Mouse (Mus musculus): ENCODE measurements around the gene Ankfy1. TPM values are rescaled to one million over a fixed set of nuclear protein-coding genes. Genes with fewer than 3 reads are reported as not detected.

The Ankfy1 gene
- total and polyA plus RNA-seq, 2 experiments from 2014 or later, result 7.6 to 31.0 TPM

DNA sequence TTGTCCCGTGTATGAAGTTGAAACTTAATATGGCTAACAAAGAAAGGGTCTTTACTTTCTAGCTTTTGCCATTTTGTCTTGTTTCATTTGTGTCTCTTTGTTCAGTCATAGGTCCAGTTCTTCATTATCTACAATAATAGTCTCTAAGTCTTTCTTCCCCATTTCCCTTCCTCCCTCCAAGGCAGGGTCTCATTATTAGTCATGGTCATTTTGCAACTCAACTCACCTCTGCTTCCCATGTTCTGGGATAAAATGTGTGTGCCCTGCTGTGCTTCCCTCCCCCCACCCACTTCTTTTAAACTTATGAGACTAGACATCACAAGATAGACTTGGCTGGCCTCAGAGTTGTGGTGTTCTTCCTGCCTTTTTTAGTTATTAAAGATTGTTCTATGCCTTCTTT lies 29.4 kb upstream of the Ankfy1 start:
- no peaks in the 10 kb centered on the region for H3K9me3 ChIP-seq (replicated peaks; ENCODE audit: control insufficient read depth, low read length)
- no peak overlapping the region for H3K4me2 ChIP-seq (ENCODE audit: low read depth, low read length)
- H3K27me3 ChIP-seq (ENCODE audit: control insufficient read depth, insufficient read depth, low read length), result no peaks in the 10 kb centered on the region
- H3K27ac ChIP-seq (ENCODE audit: low read depth), result no peak overlapping the region
- no peak for ATAC-seq (ENCODE audit: insufficient read depth, low read depth)
- H3K4me1 ChIP-seq (ENCODE audit: control insufficient read depth, insufficient read depth), result no peaks in the 10 kb centered on the region
- H3K4me3 ChIP-seq (ENCODE audit: low read depth, low read length), result no peak overlapping the region
- no peaks in the 10 kb centered on the region for H3K36me3 ChIP-seq (replicated peaks; ENCODE audit: control insufficient read depth, insufficient read depth, low read length)
- no peak for DNase-seq (ENCODE audit: low spot score)
- no peak overlapping the region for H3K9ac ChIP-seq (replicated peaks; ENCODE audit: low read depth, low read length)
- no peak for TF ChIP-seq EP300 (IDR thresholded peaks at IDR 0.05; ENCODE audit: low read depth)
- no peak for TF ChIP-seq CTCF (IDR thresholded peaks at IDR 0.05; ENCODE audit: low read depth)
- WGBS, result 92% methylated on average over 1 of the region's 1 CpGs

DNA sequence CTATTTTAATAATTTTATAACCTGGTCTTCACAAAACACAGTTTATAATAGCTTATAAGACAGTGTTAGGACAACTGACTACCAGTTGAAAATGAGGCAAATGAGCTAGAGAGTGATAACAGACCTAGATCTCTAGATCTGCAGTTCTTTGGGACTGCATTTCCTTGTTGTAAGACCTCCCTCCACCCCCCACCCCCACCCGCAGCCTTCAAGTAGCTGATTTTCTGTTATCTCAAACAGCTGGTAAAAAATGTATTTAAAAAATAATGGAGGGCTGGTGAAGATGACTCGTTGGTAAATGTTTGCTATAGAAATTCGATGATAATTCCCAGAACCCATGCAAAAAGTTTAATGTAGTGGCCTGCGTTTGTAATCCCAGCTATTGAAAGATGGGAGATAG lies 25.2 kb upstream of the Ankfy1 start:
- DNase-seq (ENCODE audit: low spot score) (no peak), ATAC-seq (ENCODE audit: insufficient read depth, low read depth) (no peak)
- Histone ChIP-seq H3K9me3 (replicated peaks; ENCODE audit: control insufficient read depth, low read length) (no peaks in the 10 kb centered on the region), H3K27ac (ENCODE audit: low read depth) (no peak overlapping the region), H3K4me2 (ENCODE audit: low read depth, low read length) (no peak overlapping the region), H3K9ac (replicated peaks; ENCODE audit: low read depth, low read length) (no peak overlapping the region), H3K27me3 (ENCODE audit: control insufficient read depth, insufficient read depth, low read length) (no peaks in the 10 kb centered on the region), H3K4me1 (ENCODE audit: control insufficient read depth, insufficient read depth) (no peaks in the 10 kb centered on the region), H3K4me3 (ENCODE audit: low read depth, low read length) (no peak overlapping the region), H3K36me3 (replicated peaks; ENCODE audit: control insufficient read depth, insufficient read depth, low read length) (no peaks in the 10 kb centered on the region)
- 84% methylated on average over 4 of the region's 4 CpGs for WGBS
- TF ChIP-seq CTCF (IDR thresholded peaks at IDR 0.05; ENCODE audit: low read depth), result no peak

DNA sequence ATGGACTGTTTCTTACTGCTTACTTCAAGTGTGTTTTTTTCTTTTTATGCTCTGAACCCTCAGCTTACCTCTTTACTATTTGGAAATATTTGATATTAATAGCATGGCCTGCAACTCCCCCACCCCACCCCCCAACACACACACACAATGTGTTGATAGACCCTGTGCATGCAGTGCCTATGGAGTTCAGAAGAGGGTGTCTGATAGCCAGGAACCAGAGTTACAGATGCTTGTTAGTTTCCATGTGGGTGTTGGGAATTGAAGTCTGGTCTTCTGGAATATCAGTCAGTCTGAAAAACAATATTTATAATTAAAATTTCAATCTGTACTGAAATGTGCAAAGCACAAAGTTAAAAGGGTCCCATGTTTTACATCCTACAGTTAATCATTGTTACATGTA lies 19.2 kb upstream of the Ankfy1 start:
- Histone ChIP-seq H3K36me3 (replicated peaks; ENCODE audit: control insufficient read depth, insufficient read depth, low read length) (no peaks in the 10 kb centered on the region), H3K4me1 (ENCODE audit: control insufficient read depth, insufficient read depth) (no peaks in the 10 kb centered on the region), H3K9me3 (replicated peaks; ENCODE audit: control insufficient read depth, low read length) (no peaks in the 10 kb centered on the region), H3K27me3 (ENCODE audit: control insufficient read depth, insufficient read depth, low read length) (no peaks in the 10 kb centered on the region), H3K4me3 (ENCODE audit: low read depth, low read length) (no peak overlapping the region), H3K9ac (replicated peaks; ENCODE audit: low read depth, low read length) (no peak overlapping the region), H3K27ac (ENCODE audit: low read depth) (no peak overlapping the region), H3K4me2 (ENCODE audit: low read depth, low read length) (no peak overlapping the region)
- no peak for DNase-seq (ENCODE audit: low spot score)
- TF ChIP-seq CTCF (IDR thresholded peaks at IDR 0.05; ENCODE audit: low read depth), result no peak
- TF ChIP-seq EP300 (IDR thresholded peaks at IDR 0.05; ENCODE audit: low read depth), result no peak
- ATAC-seq (ENCODE audit: insufficient read depth, low read depth), result no peak

DNA sequence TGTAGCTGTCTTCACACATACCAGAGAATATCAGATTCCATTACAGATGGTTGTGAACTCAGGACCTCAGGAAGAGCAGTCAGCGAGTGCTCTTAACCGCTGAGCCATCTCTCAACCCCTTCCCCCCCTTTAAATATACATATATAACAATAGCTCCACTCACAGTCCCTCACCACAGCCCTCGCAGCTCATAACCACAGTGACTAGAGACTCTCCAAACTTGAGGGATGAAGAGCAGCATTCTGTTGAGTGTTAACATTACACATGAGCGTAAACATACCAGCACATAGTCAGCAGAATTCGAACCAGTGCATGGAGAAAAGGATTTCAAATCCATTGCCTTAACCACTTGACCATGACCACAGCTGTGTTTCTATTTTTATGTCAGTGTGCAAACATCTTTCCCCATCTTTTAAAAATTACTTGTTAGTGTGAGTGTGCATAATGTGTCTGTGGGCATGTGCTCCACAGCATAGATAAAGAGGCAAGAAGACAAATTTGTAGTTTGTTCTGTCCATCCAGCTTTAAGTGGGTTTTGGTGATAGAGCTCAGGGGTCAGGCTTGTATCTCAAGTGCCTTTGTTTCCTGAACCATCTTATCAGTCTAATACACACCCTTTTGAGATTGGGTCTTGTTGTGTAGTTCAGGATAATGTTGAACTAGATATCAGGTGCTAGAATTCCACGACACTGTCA lies 18.4 kb upstream of the Ankfy1 start:
- no peak overlapping the region for H3K4me2 ChIP-seq (ENCODE audit: low read depth, low read length)
- no peak for TF ChIP-seq CTCF (IDR thresholded peaks at IDR 0.05; ENCODE audit: low read depth)
- no peaks in the 10 kb centered on the region for H3K36me3 ChIP-seq (replicated peaks; ENCODE audit: control insufficient read depth, insufficient read depth, low read length)
- H3K27me3 ChIP-seq (ENCODE audit: control insufficient read depth, insufficient read depth, low read length), result no peaks in the 10 kb centered on the region
- H3K27ac ChIP-seq (ENCODE audit: low read depth), result no peak overlapping the region
- no peak overlapping the region for H3K4me3 ChIP-seq (ENCODE audit: low read depth, low read length)
- no peak overlapping the region for H3K9ac ChIP-seq (replicated peaks; ENCODE audit: low read depth, low read length)
- WGBS, result 65% methylated on average over 6 of the region's 6 CpGs
- no peaks in the 10 kb centered on the region for H3K4me1 ChIP-seq (ENCODE audit: control insufficient read depth, insufficient read depth)
- no peak for DNase-seq (ENCODE audit: low spot score)
- no peak for ATAC-seq (ENCODE audit: insufficient read depth, low read depth)
- no peaks in the 10 kb centered on the region for H3K9me3 ChIP-seq (replicated peaks; ENCODE audit: control insufficient read depth, low read length)

DNA sequence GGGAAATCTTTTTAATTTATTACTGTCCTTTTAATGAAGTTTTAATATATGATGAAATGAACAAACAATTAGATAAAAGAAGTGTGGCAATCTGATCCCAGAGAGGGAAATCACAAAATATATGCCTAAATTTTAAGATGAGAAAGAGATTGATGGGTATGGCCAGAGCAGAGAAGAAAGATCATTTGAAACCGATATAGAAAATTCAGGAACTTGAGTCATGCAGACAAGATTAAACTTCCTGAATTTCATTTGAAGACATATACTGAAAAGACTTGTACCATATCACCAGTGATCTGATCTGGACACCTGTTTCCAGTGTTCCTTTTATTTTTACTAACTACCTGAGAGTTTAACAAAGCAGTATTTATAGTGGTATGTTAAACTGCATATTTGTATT lies 17.4 kb upstream of the Ankfy1 start:
- Histone ChIP-seq H3K4me1 (ENCODE audit: control insufficient read depth, insufficient read depth) (no peaks in the 10 kb centered on the region), H3K36me3 (replicated peaks; ENCODE audit: control insufficient read depth, insufficient read depth, low read length) (no peaks in the 10 kb centered on the region), H3K9ac (replicated peaks; ENCODE audit: low read depth, low read length) (no peak overlapping the region), H3K27ac (ENCODE audit: low read depth) (no peak overlapping the region), H3K4me2 (ENCODE audit: low read depth, low read length) (no peak overlapping the region), H3K27me3 (ENCODE audit: control insufficient read depth, insufficient read depth, low read length) (no peaks in the 10 kb centered on the region), H3K9me3 (replicated peaks; ENCODE audit: control insufficient read depth, low read length) (no peaks in the 10 kb centered on the region), H3K4me3 (ENCODE audit: low read depth, low read length) (no peak overlapping the region)
- ATAC-seq (ENCODE audit: insufficient read depth, low read depth), result no peak
- DNase-seq (ENCODE audit: low spot score), result no peak
- no peak for TF ChIP-seq CTCF (IDR thresholded peaks at IDR 0.05; ENCODE audit: low read depth)
- no peak for TF ChIP-seq EP300 (IDR thresholded peaks at IDR 0.05; ENCODE audit: low read depth)
- WGBS, result 70% methylated on average over 1 of the region's 1 CpGs

DNA sequence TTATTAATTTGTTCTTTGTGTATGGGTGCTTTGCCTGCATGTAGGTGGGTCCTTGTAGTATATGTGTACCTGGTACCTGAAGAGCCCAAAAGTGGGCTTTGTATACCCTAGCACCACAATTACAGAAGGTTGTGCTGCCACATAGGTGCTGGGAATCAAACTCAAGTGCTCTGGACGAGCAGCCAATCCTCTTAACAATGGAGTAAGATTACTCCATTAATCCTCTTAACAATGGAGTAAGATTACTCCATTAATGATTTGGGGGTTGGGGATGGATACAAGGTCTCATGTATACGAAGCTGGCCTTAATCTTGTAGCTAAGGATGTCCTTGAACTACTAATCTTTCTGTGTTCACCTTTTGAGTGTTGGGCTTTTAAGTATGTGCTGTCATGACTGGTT lies 14.5 kb upstream of the Ankfy1 start:
- peaks cover 8% of the 10 kb centered on the region; the same call in 1 of the 2 replicates for H3K36me3 ChIP-seq (replicated peaks; ENCODE audit: control insufficient read depth, insufficient read depth, low read length)
- H3K9ac ChIP-seq (replicated peaks; ENCODE audit: low read depth, low read length), result no peak overlapping the region
- H3K9me3 ChIP-seq (replicated peaks; ENCODE audit: control insufficient read depth, low read length), result no peaks in the 10 kb centered on the region
- H3K4me3 ChIP-seq (ENCODE audit: low read depth, low read length), result no peak overlapping the region
- DNase-seq (ENCODE audit: low spot score) (no peak), ATAC-seq (ENCODE audit: insufficient read depth, low read depth) (no peak)
- H3K4me2 ChIP-seq (ENCODE audit: low read depth, low read length), result no peak overlapping the region
- no peak overlapping the region for H3K27ac ChIP-seq (ENCODE audit: low read depth)
- H3K27me3 ChIP-seq (ENCODE audit: control insufficient read depth, insufficient read depth, low read length), result no peaks in the 10 kb centered on the region
- H3K4me1 ChIP-seq (ENCODE audit: control insufficient read depth, insufficient read depth), result no peaks in the 10 kb centered on the region
- TF ChIP-seq EP300 (IDR thresholded peaks at IDR 0.05; ENCODE audit: low read depth), result no peak
- whole genome bisulfite sequencing, result 70% methylated on average over 2 of the region's 2 CpGs
